Mouse (Mus musculus) ES-Bruce4 (cell line): ENCODE data around the gene Tmem72. TPM values are rescaled to one million over a fixed set of nuclear protein-coding genes. Genes with fewer than 3 reads are reported as not detected.

ENCODE experiments used
- H3K27ac ChIP-seq: 2 replicates; pipeline ENCODE4 v1.5.1; 2012; ENCODE audit warnings: low read length, inconsistent platforms; ENCODE audit not compliant: insufficient read depth
- H3K27me3 ChIP-seq: 2 replicates; pipeline ENCODE4 v1.6.1; 2012; ENCODE audit warnings: mild to moderate bottlenecking, low read length, inconsistent platforms; ENCODE audit not compliant: control insufficient read depth, poor library complexity, insufficient read depth, severe bottlenecking
- H3K36me3 ChIP-seq: 2 replicates; pipeline ENCODE4 v1.6.1; 2012; ENCODE audit warnings: inconsistent platforms, mild to moderate bottlenecking, low read length, moderate library complexity; ENCODE audit not compliant: control insufficient read depth, poor library complexity, insufficient read depth, severe bottlenecking
- H3K4me1 ChIP-seq: one replicate; pipeline ENCODE4 v1.8.1; 2011; ENCODE audit warnings: low read length; ENCODE audit not compliant: control insufficient read depth, insufficient read depth
- H3K4me3 ChIP-seq: 2 replicates; pipeline ENCODE4 v1.5.1; 2011; ENCODE audit warnings: low read depth, mild to moderate bottlenecking, low read length
- H3K9ac ChIP-seq: 2 replicates; pipeline ENCODE4 v1.6.1; 2012; ENCODE audit warnings: low read depth, mild to moderate bottlenecking, inconsistent platforms; ENCODE audit not compliant: poor library complexity, severe bottlenecking
- H3K9me3 ChIP-seq: replicated peaks from 2 replicates; pipeline ENCODE4 v1.6.1; 2012; ENCODE audit warnings: mild to moderate bottlenecking, low read length, inconsistent platforms; ENCODE audit not compliant: control insufficient read depth, poor library complexity, insufficient read depth, severe bottlenecking
- CTCF ChIP-seq: IDR thresholded peaks from one replicate; pipeline ENCODE4 v1.8.1; 2011; ENCODE audit warnings: low read depth, low read length
- EP300 ChIP-seq: IDR thresholded peaks from 2 replicates; pipeline ENCODE4 v1.6.1; 2011; ENCODE audit warnings: low read depth, low read length; ENCODE audit not compliant: insufficient read depth
- POLR2A ChIP-seq: IDR thresholded peaks from one replicate; pipeline ENCODE4 v1.8.1; 2011; ENCODE audit warnings: low read length; ENCODE audit not compliant: insufficient read depth
- polyA plus RNA-seq: library from polyadenylated mRNA; stranded (reverse); fragments of >200 nt; gene quantifications from 2 replicates; pipeline ENCODE4 v1.2.4, GENCODE M21; 2011; ENCODE audit warnings: low read depth; ENCODE audit not compliant: missing spikeins, insufficient read depth, insufficient read length

Gene Tmem72
- polyA plus RNA-seq, 1 experiment, result 0.07 TPM

DNA sequence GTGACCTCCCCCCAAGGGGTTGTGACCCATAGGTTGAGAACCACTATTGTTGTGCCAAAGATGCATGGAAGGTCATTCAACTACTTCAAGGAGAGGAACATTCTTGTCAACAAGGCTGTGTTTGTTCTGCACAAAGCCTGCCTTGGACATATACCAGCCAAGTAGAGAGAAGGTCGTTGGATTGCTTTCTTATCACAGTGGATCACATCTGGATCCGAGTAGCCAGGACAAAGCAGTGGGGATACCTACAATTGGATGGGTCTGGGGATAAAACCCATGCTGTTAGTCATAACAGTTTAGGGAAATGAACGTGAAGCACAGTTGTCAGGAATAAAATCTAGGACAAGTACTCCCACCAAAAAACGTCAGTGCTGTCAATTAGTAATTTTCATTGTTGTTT lies 72.8 kb downstream of the Tmem72 start:
- H3K27me3 ChIP-seq, result no peaks in the 10 kb centered on the region
- H3K36me3 ChIP-seq, result no peaks in the 10 kb centered on the region
- no peaks in the 10 kb centered on the region for H3K9me3 ChIP-seq
- no peak overlapping the region for H3K27ac ChIP-seq
- H3K4me1 ChIP-seq, result no peaks in the 10 kb centered on the region
- H3K9ac ChIP-seq, result no peak overlapping the region
- H3K4me3 ChIP-seq, result no peak overlapping the region
- no peak for TF ChIP-seq EP300
- TF ChIP-seq POLR2A, result no peak
- no peak for TF ChIP-seq CTCF

DNA sequence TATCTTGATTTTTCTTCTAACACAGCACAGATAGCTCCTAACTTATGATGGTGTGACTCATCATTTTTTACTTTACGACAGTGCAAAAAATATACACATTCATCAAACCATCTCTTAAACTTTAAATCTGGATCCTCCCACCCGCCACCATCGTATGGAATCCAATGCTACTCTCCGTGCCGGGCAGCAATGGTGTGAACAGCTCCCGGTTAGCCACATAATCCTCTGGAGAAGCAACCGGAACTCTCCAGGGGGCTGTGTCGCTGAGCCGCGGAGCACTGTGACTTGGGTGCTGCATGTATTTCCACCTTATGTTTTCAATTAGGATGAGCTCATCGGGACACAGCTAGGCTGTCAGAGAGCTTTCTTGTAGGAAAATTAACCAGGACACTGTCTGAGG lies 73.8 kb downstream of the Tmem72 start:
- Histone ChIP-seq H3K4me1 (no peaks in the 10 kb centered on the region), H3K27ac (no peak overlapping the region), H3K9me3 (no peaks in the 10 kb centered on the region), H3K36me3 (no peaks in the 10 kb centered on the region), H3K27me3 (no peaks in the 10 kb centered on the region), H3K4me3 (no peak overlapping the region), H3K9ac (no peak overlapping the region)
- TF ChIP-seq CTCF, result no peak
- no peak for TF ChIP-seq POLR2A
- TF ChIP-seq EP300, result no peak

- H3K9me3 ChIP-seq, result no peaks in the 10 kb centered on the region
- H3K9ac ChIP-seq, result no peak overlapping the region
- H3K27ac ChIP-seq, result no peak overlapping the region
- no peaks in the 10 kb centered on the region for H3K4me1 ChIP-seq
- no peak overlapping the region for H3K4me3 ChIP-seq
- no peaks in the 10 kb centered on the region for H3K27me3 ChIP-seq
- TF ChIP-seq CTCF (no peak), EP300 (no peak), POLR2A (no peak)
- no peaks in the 10 kb centered on the region for H3K36me3 ChIP-seq
These were observed 77.0 kb downstream of the Tmem72 start for GRCm38 (mm10) chr6:116639663-116640062.

DNA sequence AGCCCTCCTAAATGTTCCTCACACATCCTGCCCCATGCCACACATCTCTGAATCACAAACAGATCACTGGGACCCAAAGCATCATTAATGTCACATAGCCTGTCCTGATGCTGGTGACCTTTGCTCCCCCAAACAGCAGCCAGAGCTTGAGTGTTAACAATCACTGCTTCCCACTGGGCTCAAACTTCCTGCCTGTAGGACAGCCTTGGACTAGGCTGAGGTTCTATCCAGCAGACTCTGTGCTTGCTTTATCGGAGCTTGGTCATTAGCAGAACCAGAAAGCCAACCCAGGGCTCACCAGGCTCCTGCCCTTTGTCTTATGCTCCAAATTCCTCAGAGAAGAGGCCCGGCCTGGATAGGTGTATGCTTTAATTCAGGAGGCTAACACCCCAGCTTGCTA lies 77.8 kb downstream of the Tmem72 start:
- Histone ChIP-seq H3K27ac (no peak overlapping the region), H3K27me3 (no peaks in the 10 kb centered on the region), H3K36me3 (no peaks in the 10 kb centered on the region), H3K4me1 (no peaks in the 10 kb centered on the region), H3K4me3 (no peak overlapping the region), H3K9ac (no peak overlapping the region), H3K9me3 (no peaks in the 10 kb centered on the region)
- TF ChIP-seq POLR2A (no peak), CTCF (no peak), EP300 (no peak)

GRCm38 (mm10) chr6:116637496-116637895 lies 79.2 kb downstream of the Tmem72 start:
- H3K36me3 ChIP-seq, result no peaks in the 10 kb centered on the region
- no peak overlapping the region for H3K4me3 ChIP-seq
- H3K27ac ChIP-seq, result no peak overlapping the region
- TF ChIP-seq POLR2A (no peak), EP300 (no peak), CTCF (no peak)
- H3K9ac ChIP-seq, result no peak overlapping the region
- H3K27me3 ChIP-seq, result no peaks in the 10 kb centered on the region
- no peaks in the 10 kb centered on the region for H3K9me3 ChIP-seq
- no peaks in the 10 kb centered on the region for H3K4me1 ChIP-seq

- Histone ChIP-seq H3K4me3 (no peak overlapping the region), H3K4me1 (no peaks in the 10 kb centered on the region), H3K27me3 (no peaks in the 10 kb centered on the region), H3K9me3 (no peaks in the 10 kb centered on the region), H3K36me3 (no peaks in the 10 kb centered on the region), H3K9ac (no peak overlapping the region), H3K27ac (no peak overlapping the region)
- no peak for TF ChIP-seq CTCF
- no peak for TF ChIP-seq POLR2A
- TF ChIP-seq EP300, result no peak
These were observed 80.0 kb downstream of the Tmem72 start for GRCm38 (mm10) chr6:116636581-116637235.
